Mouse (Mus musculus): Measurements from ENCODE around the gene Fndc8. TPM values are rescaled to one million over a fixed set of nuclear protein-coding genes. Genes with fewer than 3 reads are reported as not detected.

The Fndc8 gene
- total RNA-seq (2021): not detected

GRCm38 (mm10) chr11:82891936-82892335 lies at the start of gene Fndc8:
Gene Fndc8, plus strand, starts transcription at chr11:82892124.
- no peak for DNase-seq (ENCODE audit: low spot score in 2 of 2)
- intact Hi-C loops (cut with DNase I): loop anchor here (2.0 to 5.0 kb wide), 3 partner anchors 279 to 895 kb away; no protein-coding TSS in a partner anchor

GRCm38 (mm10) chr11:82844771-82845414 lies 47.0 kb upstream of the Fndc8 start:
- no peak for DNase-seq (ENCODE audit: low spot score in 2 of 2)
- intact Hi-C loops (cut with DNase I): no loop called here

- peak; percentile 42 to 60 for DNase-seq (ENCODE audit: low spot score in 2 of 2)
- intact Hi-C loops (cut with DNase I): no loop called here
Measured at GRCm38 (mm10) chr11:82845415-82846078, 46.4 kb upstream of the Fndc8 start.

- intact Hi-C loops (cut with DNase I): no loop called here
- no peak for DNase-seq (ENCODE audit: low spot score in 2 of 2)
Measured at GRCm38 (mm10) chr11:82846079-82846436, 45.9 kb upstream of the Fndc8 start.

- intact Hi-C loops (cut with DNase I): no loop called here
- no peak for DNase-seq (ENCODE audit: low spot score in 2 of 2)
Measured at GRCm38 (mm10) chr11:82846938-82847337, 45.0 kb upstream of the Fndc8 start.

GRCm38 (mm10) chr11:82847571-82848000 lies 44.3 kb upstream of the Fndc8 start:
- no peak for DNase-seq (ENCODE audit: low spot score in 2 of 2)
- intact Hi-C loops (cut with DNase I): no loop called here

- intact Hi-C loops (cut with DNase I): no loop called here
- no peak for DNase-seq (ENCODE audit: low spot score in 2 of 2)
Measured at GRCm38 (mm10) chr11:82850259-82850658, 41.7 kb upstream of the Fndc8 start.

- no peak for DNase-seq (ENCODE audit: low spot score in 2 of 2)
- intact Hi-C loops (cut with DNase I): no loop called here
Measured at GRCm38 (mm10) chr11:82852115-82852514, 39.8 kb upstream of the Fndc8 start.

GRCm38 (mm10) chr11:82852540-82852939 lies 39.4 kb upstream of the Fndc8 start:
- intact Hi-C loops (cut with DNase I): no loop called here
- no peak for DNase-seq (ENCODE audit: low spot score in 2 of 2)

- intact Hi-C loops (cut with DNase I): no loop called here
- DNase-seq (ENCODE audit: low spot score in 2 of 2): no peak
Measured at GRCm38 (mm10) chr11:82852958-82853357, 39.0 kb upstream of the Fndc8 start.

GRCm38 (mm10) chr11:82854111-82854510 lies 37.8 kb upstream of the Fndc8 start:
- intact Hi-C loops (cut with DNase I): no loop called here
- DNase-seq (ENCODE audit: low spot score in 2 of 2): no peak

GRCm38 (mm10) chr11:82855327-82855973 lies 36.5 kb upstream of the Fndc8 start:
- DNase-seq (ENCODE audit: low spot score in 2 of 2): no peak
- intact Hi-C loops (cut with DNase I): no loop called here

GRCm38 (mm10) chr11:82856032-82856431 lies 35.9 kb upstream of the Fndc8 start:
- intact Hi-C loops (cut with DNase I): no loop called here
- no peak for DNase-seq (ENCODE audit: low spot score in 2 of 2)

- intact Hi-C loops (cut with DNase I): no loop called here
Measured at GRCm38 (mm10) chr11:82857307-82857848, 34.5 kb upstream of the Fndc8 start.

GRCm38 (mm10) chr11:82860759-82861158 lies 31.2 kb upstream of the Fndc8 start:
- intact Hi-C loops (cut with DNase I): no loop called here
- no peak for DNase-seq (ENCODE audit: low spot score in 2 of 2)

More at GRCm38 (mm10) chr11:82857307-82857848, 34.5 kb upstream of the Fndc8 start:
- peak in 1 of 2 experiments; percentile 11 for DNase-seq (ENCODE audit: low spot score in 2 of 2)

- no peak for DNase-seq (ENCODE audit: low spot score in 2 of 2)
- intact Hi-C loops (cut with DNase I): no loop called here
Measured at GRCm38 (mm10) chr11:82861558-82861957, 30.4 kb upstream of the Fndc8 start.

- intact Hi-C loops (cut with DNase I): no loop called here
- DNase-seq (ENCODE audit: low spot score in 2 of 2): no peak
Measured at GRCm38 (mm10) chr11:82862638-82863037, 29.3 kb upstream of the Fndc8 start.

- no peak for DNase-seq (ENCODE audit: low spot score in 2 of 2)
- intact Hi-C loops (cut with DNase I): no loop called here
Measured at GRCm38 (mm10) chr11:82863059-82863458, 28.9 kb upstream of the Fndc8 start.

GRCm38 (mm10) chr11:82863488-82863931 lies 28.4 kb upstream of the Fndc8 start:
- intact Hi-C loops (cut with DNase I): no loop called here
- no peak for DNase-seq (ENCODE audit: low spot score in 2 of 2)

- intact Hi-C loops (cut with DNase I): no loop called here
Measured at GRCm38 (mm10) chr11:82865957-82866356, 26.0 kb upstream of the Fndc8 start.

More at GRCm38 (mm10) chr11:82865957-82866356, 26.0 kb upstream of the Fndc8 start:
- DNase-seq (ENCODE audit: low spot score in 2 of 2): no peak
